Comparison of ENCODE assay signal across 8 mouse cellular contexts in genomic region chr12:110843194-110844048, GRCm38 (mm10). TPM values are rescaled to one million over a fixed set of nuclear protein-coding genes. Genes with fewer than 3 reads are reported as not detected.
A peak's percentile ranks its signal among the peaks of the same experiment; 100 is the strongest.
DNase-seq lines count a peak whose midpoint lies in the region; ATAC-seq and TF ChIP-seq lines count a peak whose summit lies in the region.

No protein-coding gene starts in this region.

- H3K4me2 ChIP-seq in embryonic facial prominence, embryonic 14.5 days (ENCODE audit: low read depth, low read length), result peak overlapping the region; percentile 74

- no peaks in the 10 kb centered on the region; the same call in 1 of the 2 replicates for H3K4me1 ChIP-seq in bone marrow, adult 2 months (ENCODE audit: control insufficient read depth, insufficient read depth, low read length)
- peaks cover 6% of the 10 kb centered on the region; the same call in 1 of the 2 replicates for H3K4me1 ChIP-seq in embryonic facial prominence, embryonic 14.5 days (ENCODE audit: control insufficient read depth, insufficient read depth, low read length)
- H3K4me1 ChIP-seq in liver, adult 2 months (ENCODE audit: control insufficient read depth, insufficient read depth, low read length), result peaks cover 2% of the 10 kb centered on the region; the same call in 1 of the 2 replicates

- H3K36me3 ChIP-seq in C2C12 (ENCODE audit: control insufficient read depth, insufficient read depth), result no peaks in the 10 kb centered on the region
- H3K36me3 ChIP-seq in embryonic facial prominence, embryonic 14.5 days (ENCODE audit: control insufficient read depth, insufficient read depth, low read length), result no peaks in the 10 kb centered on the region
- H3K36me3 ChIP-seq in liver, adult 2 months (ENCODE audit: control insufficient read depth, insufficient read depth, low read length), result no peaks in the 10 kb centered on the region

- TF ChIP-seq POLR2A in bone marrow, adult 2 months (IDR thresholded peaks at IDR 0.05; ENCODE audit: borderline replicate concordance, control insufficient read depth, low read depth, low read length), result no peak
- no peak for TF ChIP-seq POLR2A in liver, adult 2 months (IDR thresholded peaks at IDR 0.05; ENCODE audit: extremely low read depth, insufficient read depth, low read length)

- no peaks in the 10 kb centered on the region for H3K27me3 ChIP-seq in C2C12 (ENCODE audit: control insufficient read depth, insufficient read depth, insufficient read length)
- H3K27me3 ChIP-seq in embryonic facial prominence, embryonic 14.5 days (replicated peaks; ENCODE audit: control insufficient read depth, insufficient read depth, low read length), result 0 out of 2 replicates have a peak, but pooled peaks cover 5% of the 10 kb centered on the region
- H3K27me3 ChIP-seq in liver, adult 2 months (ENCODE audit: control insufficient read depth, insufficient read depth, low read length), result no peaks in the 10 kb centered on the region

- H3ac ChIP-seq in C2C12 (ENCODE audit: control insufficient read depth, insufficient read length, low read depth), result peak overlapping the region; percentile 51

- peak overlapping the region; percentile 64 for H3K9ac ChIP-seq in embryonic facial prominence, embryonic 14.5 days (ENCODE audit: low read depth, low read length)
- peak overlapping the region; percentile 11; the same call in 1 of the 2 replicates for H3K9ac ChIP-seq in liver, adult 2 months (ENCODE audit: low read depth, low read length)

- ATAC-seq in embryonic facial prominence, embryonic 14.5 days (ENCODE audit: low read depth), result no peak

- H3K79me2 ChIP-seq in C2C12 (ENCODE audit: control insufficient read depth, insufficient read depth), result no peaks in the 10 kb centered on the region
- no peaks in the 10 kb centered on the region for H3K79me2 ChIP-seq in liver, adult 2 months (ENCODE audit: control insufficient read depth, insufficient read depth, low read length)

- WGBS in bone marrow, adult 2 months, result 10% methylated on average over 32 of the region's 32 CpGs
- WGBS in embryonic facial prominence, embryonic 14.5 days, result 20% methylated on average over 32 of the region's 32 CpGs
- WGBS in liver, adult 2 months, result 23% methylated on average over 32 of the region's 32 CpGs

- peak; percentile 77 for DNase-seq in embryonic facial prominence, embryonic 14.5 days (ENCODE audit: low spot score)
- peak; percentile 91 for DNase-seq in heart, adult 8-10 months (ENCODE audit: low spot score)
- peak; percentile 78 to 90 for DNase-seq in kidney, adult 8-10 months
- peak; percentile 53 for DNase-seq in liver, adult 2 months (ENCODE audit: extremely low read depth, low read depth, low spot score)
- DNase-seq in monocyte, adult 2 months (ENCODE audit: low read depth in 1 of 2, low spot score in 2 of 2), result peak; percentile 58 to 75
- DNase-seq in spleen, postnatal 10 days (ENCODE audit: low spot score in 2 of 2), result peak; percentile 89 to 92

- no peak overlapping the region for H3K4me3 ChIP-seq in C2C12 (ENCODE audit: insufficient read depth, poor library complexity, severe bottlenecking)
- H3K4me3 ChIP-seq in bone marrow, adult 2 months (replicated peaks; ENCODE audit: control insufficient read depth, low read depth, low read length), result peak overlapping the region; percentile 81
- H3K4me3 ChIP-seq in embryonic facial prominence, embryonic 14.5 days (ENCODE audit: low read depth, low read length), result peak overlapping the region; percentile 49
- H3K4me3 ChIP-seq in liver, adult 2 months (ENCODE audit: insufficient read depth, low read depth, low read length), result peak overlapping the region; percentile 46

- H3K79me3 ChIP-seq in C2C12 (ENCODE audit: low read depth), result no peaks in the 10 kb centered on the region

- no peaks in the 10 kb centered on the region for H3K9me3 ChIP-seq in embryonic facial prominence, embryonic 14.5 days (ENCODE audit: control insufficient read depth, low read length)

- TF ChIP-seq CTCF in C2C12 (IDR thresholded peaks at IDR 0.05; ENCODE audit: control insufficient read depth, insufficient read depth, insufficient read length), result peak; percentile 86
- peak; percentile 89 for TF ChIP-seq CTCF in bone marrow, adult 2 months (IDR thresholded peaks at IDR 0.05; ENCODE audit: control insufficient read depth, insufficient read depth, low read length)
- TF ChIP-seq CTCF in liver, adult 2 months (IDR thresholded peaks at IDR 0.05; ENCODE audit: low read depth, low read length), result peak; percentile 93

- H3K27ac ChIP-seq in bone marrow, adult 2 months (ENCODE audit: control insufficient read depth, insufficient read depth, low read depth, low read length, poor library complexity), result peak overlapping the region; percentile 50
- no peak overlapping the region for H3K27ac ChIP-seq in embryonic facial prominence, embryonic 14.5 days (replicated peaks; ENCODE audit: low read depth, low read length)
- H3K27ac ChIP-seq in liver, adult 2 months (replicated peaks; ENCODE audit: insufficient read depth, low read depth, low read length), result no peak overlapping the region

TF ChIP-seq in C2C12, 6 proteins besides CTCF, POLR2A, EP300 and RAD21:
- TF ChIP-seq CEBPB (IDR thresholded peaks at IDR 0.05; ENCODE audit: low read depth), result no peak
- TF ChIP-seq USF1 (IDR thresholded peaks at IDR 0.05; ENCODE audit: low read depth), result no peak
- TF ChIP-seq MYOG (IDR thresholded peaks at IDR 0.05; ENCODE audit: control insufficient read depth, extremely low read depth, insufficient read length), result no peak
- no peak for TF ChIP-seq MAX (IDR thresholded peaks at IDR 0.05)
- TF ChIP-seq MYOD1 (IDR thresholded peaks at IDR 0.05; ENCODE audit: control insufficient read depth, insufficient read length, low read depth), result no peak
- no peak for TF ChIP-seq FOSL1 (IDR thresholded peaks at IDR 0.05; ENCODE audit: insufficient read depth, low read length, poor library complexity, severe bottlenecking)

RNA-seq across cellular contexts. Expression of gene Mok, which starts 2.7 kb away (rescaled TPM):
- 2.0 TPM for polyA plus RNA-seq in C2C12 (2012; fragmentation: generic; extraction: Trizol)
- not detected in 2 replicates for polyA plus RNA-seq in bone marrow, adult 2 months (2011; ENCODE audit: insufficient read depth, insufficient read length, low replicate concordance, missing spikeins)
- 5.3 and 6.1 TPM in 2 replicates for polyA plus RNA-seq in embryonic facial prominence, embryonic 14.5 days (2014; fragmentation: Nextera tagmentation; extraction: Ambion mirVana)
- total RNA-seq in heart, adult 8-10 months (2022), result under 1 TPM; 0.50 to 0.80 (median 0.70) TPM
- 0.07 and 0.18 TPM in 2 replicates for total RNA-seq in liver, adult 2 months (2014; rRNA removed)
- polyA plus RNA-seq in liver, adult 2 months (2012; rRNA removed), result 0.20 TPM in 1 of 2 replicates, not detected in the other

RNA-seq across cellular contexts. Expression of gene Zfp839, which starts 6.6 kb away (rescaled TPM):
- 1.2 TPM for polyA plus RNA-seq in C2C12 (2012; fragmentation: generic; extraction: Trizol)
- polyA plus RNA-seq in bone marrow, adult 2 months (2011; ENCODE audit: insufficient read depth, insufficient read length, low replicate concordance, missing spikeins), result 2.1 and 6.7 TPM in 2 replicates
- polyA plus RNA-seq in embryonic facial prominence, embryonic 14.5 days (2014; fragmentation: Nextera tagmentation; extraction: Ambion mirVana), result 2.4 and 4.1 TPM in 2 replicates
- total RNA-seq in heart, adult 8-10 months (2022), result 10 to 100 TPM; 10.5 to 12.1 (median 11.1) TPM
- total RNA-seq in liver, adult 2 months (2014; rRNA removed), result 4.0 TPM in 2 replicates
- 3.1 and 4.8 TPM in 2 replicates for polyA plus RNA-seq in liver, adult 2 months (2012; rRNA removed)

RNA-seq across cellular contexts. Expression of gene Cinp, which starts 45.5 kb away (rescaled TPM):
- polyA plus RNA-seq in C2C12 (2012; fragmentation: generic; extraction: Trizol), result 71.9 TPM
- polyA plus RNA-seq in bone marrow, adult 2 months (2011; ENCODE audit: insufficient read depth, insufficient read length, low replicate concordance, missing spikeins), result 30.1 and 37.1 TPM in 2 replicates
- 74.7 and 75.0 TPM in 2 replicates for polyA plus RNA-seq in embryonic facial prominence, embryonic 14.5 days (2014; fragmentation: Nextera tagmentation; extraction: Ambion mirVana)
- 10 to 100 TPM; 21.7 to 28.5 (median 27.8) TPM for total RNA-seq in heart, adult 8-10 months (2022)
- total RNA-seq in liver, adult 2 months (2014; rRNA removed), result 20.4 and 20.8 TPM in 2 replicates
- polyA plus RNA-seq in liver, adult 2 months (2012; rRNA removed), result 22.5 and 23.1 TPM in 2 replicates

RNA-seq across cellular contexts. Expression of gene Tecpr2, which starts 45.6 kb away (rescaled TPM):
- 3.4 TPM for polyA plus RNA-seq in C2C12 (2012; fragmentation: generic; extraction: Trizol)
- 3.6 and 6.1 TPM in 2 replicates for polyA plus RNA-seq in bone marrow, adult 2 months (2011; ENCODE audit: insufficient read depth, insufficient read length, low replicate concordance, missing spikeins)
- 4.3 TPM in 2 replicates for polyA plus RNA-seq in embryonic facial prominence, embryonic 14.5 days (2014; fragmentation: Nextera tagmentation; extraction: Ambion mirVana)
- 1 to 10 TPM; 4.9 to 5.8 (median 5.3) TPM for total RNA-seq in heart, adult 8-10 months (2022)
- total RNA-seq in liver, adult 2 months (2014; rRNA removed), result 2.5 and 3.0 TPM in 2 replicates
- 3.2 and 3.8 TPM in 2 replicates for polyA plus RNA-seq in liver, adult 2 months (2012; rRNA removed)
